Mouse (Mus musculus): ENCODE results near the gene Emd.
"Not testable (repeated sequence)": the region's sequence is repeated elsewhere in the genome, so short reads cannot be mapped to it uniquely, and the experiment has no call there.

The Emd gene

DNA sequence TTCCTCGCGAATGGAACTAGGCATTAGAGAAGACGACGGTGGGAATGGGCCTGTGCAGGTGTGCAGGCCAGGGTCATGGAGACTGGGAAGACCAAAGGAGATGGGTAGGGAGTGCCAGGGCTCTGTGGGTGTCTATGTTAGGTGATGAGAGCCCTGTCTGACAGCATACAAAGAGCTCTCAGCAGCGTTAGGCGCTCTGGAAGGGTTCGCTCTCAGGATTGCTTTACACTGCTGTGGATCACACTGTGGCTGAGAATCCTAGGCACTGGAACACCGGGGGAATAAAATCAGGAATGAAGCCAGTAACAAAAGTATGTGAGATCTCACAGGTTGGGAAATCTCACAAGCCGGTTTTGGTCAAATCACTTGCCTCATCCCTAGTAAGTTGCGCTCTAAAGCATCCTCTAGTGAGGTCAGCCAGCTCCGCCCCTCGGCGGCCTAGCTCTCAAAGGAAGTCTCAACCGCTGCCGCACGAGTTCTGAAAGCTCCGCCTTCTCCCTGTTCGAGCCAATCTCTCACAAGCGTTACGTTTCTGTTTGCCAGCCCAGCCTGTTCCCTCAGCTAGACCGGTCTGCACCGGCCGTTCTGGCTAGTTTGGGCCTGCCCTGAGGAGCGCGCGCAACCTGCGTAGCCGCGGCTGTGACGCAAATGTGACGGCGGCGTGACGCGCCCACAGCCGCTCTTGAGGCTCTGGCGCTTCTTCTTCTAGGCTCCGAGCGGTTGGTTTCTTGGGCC is at the start of gene Emd:
Emd (plus strand) TSS at position 535 of the 735 bp plus-strand sequence.
- DNase-seq = peak; percentile 82

DNA sequence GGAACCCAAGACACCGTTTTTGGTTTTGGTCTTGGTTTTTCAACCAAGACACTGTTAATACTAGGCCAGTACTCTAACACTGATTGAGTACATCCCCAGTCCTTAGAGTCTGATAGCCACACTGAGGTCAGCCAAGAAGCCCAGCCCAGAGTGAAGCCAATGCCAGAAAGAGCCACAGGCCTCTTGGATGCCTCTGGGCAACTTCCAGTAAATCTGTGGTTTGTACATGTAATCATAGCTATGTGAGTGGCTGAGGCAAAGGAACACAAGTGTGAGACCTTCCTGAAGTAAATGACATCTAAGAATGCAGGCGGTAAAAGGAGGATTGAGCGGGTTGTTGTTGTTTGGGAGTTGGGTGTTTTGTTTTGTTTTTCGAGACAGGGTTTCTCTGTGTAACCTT is 36.0 kb upstream of the Emd start:
- DNase-seq = no peak

DNA sequence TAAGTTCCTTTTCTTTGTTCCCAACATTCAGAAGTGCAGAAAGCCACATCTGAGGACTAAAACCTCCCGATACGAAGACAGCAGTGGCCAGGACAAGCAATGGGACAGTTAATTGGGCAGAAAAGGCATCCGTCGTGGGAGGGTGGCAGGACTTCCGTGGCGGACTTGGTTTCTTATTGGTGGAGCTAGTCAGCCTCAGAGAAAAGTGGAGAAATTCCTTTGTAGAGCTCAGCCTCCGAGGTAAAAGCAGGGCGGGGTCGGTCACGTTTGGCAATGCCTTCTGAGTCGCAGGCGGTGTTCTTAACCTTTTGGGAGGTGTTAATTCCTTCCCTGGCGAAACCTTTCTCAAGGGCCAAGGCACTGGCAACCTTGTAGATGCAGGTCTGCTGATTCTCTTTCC is 35.0 kb upstream of the Emd start:
- no peak for DNase-seq

DNA sequence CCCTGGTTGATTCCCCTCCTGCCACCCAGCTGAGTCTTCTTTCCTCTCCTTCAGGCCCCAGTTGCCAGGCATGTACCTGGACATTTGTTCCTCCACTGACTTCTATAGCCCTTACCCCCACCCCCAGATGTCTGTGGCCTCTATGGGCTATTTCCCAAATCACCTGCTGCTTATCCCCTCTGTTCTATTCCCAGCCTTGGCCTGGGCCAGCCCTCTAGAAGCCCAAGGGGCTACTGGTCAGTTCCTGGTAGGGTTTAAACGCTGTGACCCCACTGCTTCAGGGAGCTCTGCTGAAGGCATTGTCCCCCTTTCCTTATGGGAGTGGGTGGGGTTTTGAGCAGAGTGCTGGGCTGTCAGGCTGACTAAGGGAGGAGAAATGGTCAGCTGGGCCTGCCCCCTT is 34.4 kb upstream of the Emd start:
- DNase-seq = not testable (repeated sequence)

DNA sequence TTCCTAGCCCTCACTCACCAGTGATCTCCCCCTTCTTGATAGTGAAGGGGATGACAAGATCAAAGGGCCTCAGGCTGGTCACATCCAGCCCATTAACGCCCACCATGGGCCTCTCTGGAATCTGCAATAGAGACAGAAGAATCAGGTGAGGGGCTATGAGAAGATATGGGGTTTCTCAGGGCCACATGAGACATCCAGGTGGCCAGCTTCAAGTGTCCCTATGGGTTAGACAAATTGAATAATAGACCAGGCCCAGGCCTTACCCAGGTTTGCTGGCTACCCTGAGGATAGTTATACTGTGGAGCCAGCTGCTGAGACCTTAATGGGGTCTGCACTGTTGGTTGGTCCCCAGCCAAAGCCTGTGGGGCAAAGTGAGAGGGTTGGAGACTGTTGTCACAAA is 24.4 kb upstream of the Emd start:
- no peak for DNase-seq

DNA sequence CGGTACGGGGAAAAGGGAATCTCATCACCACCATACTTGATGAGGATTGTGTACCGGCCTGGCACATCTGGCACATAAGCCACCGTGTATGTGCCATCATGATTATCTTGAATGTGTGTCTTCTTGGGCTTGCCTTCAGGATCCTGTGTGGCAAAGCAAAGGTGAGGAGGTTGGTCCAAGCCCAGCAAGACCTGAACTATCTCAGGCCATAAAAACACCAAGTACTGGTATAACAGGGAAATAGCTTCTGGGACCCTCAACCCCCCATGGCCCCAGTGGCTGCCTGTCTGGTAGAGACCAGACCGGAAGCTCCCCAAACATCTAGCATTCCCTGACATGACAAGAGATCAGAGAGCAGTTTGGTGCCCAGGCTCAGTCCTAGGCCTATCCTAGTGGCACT is 21.3 kb upstream of the Emd start:
- no peak for DNase-seq

DNA sequence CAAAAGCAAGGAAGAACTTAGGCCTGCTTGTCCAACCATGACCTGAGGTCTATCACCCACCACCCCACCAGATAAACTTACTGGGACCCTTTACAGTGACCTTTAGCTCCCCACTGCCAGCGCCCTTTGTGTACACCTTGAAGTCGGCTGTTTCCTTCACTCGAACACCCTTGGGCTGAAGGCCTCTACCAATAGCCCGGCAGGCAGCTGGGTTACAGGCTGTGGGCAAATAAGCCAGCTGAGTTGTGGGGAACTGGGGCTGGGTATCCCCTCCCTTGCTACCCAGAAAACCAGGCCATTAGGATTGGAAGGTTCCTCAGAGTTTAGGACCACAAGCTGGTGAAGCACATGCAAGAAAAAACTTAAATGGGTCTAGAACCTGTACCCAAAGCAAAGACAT is 14.2 kb upstream of the Emd start:
- DNase-seq = no peak

DNA sequence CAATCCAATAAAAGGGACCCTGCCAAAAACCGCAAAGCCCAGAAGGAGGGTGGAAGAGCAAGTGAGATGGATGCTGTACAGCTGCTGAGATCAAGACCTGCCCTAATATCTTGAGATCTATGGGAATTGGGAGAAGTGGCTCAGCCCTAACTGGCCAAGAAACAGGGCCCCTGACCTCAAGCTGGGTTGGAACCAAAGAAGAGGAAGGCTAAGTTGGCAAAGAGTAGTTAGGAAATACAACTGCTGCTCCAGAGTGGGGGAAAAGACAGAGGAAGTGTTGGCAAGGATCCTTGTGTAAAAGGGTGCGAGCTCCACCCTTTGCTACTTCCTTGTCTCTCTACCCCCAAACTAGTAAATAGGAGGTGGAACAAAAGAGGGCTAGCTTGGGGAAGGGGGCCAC is 11.1 kb upstream of the Emd start:
- DNase-seq = no peak

DNA sequence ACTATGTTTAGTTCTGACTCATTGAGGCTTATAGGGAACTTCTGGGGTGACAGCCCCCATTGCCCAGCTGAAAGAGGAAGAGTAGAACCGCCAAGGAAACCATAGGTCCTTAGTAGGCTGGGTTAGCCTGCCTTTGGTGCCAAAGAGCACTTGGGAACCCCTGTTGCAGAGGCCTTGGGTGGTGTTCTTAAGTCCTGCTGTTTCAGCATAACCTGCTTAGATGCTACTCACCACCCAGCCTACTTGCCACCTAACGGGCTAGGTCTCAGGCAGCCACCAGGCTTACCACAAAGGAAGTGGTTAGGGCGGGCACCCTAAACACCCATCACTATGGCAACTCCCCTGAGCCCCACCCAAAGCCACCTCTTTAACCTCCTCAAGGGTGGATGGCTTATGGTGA is 10.7 kb upstream of the Emd start:
- DNase-seq = no peak

DNA sequence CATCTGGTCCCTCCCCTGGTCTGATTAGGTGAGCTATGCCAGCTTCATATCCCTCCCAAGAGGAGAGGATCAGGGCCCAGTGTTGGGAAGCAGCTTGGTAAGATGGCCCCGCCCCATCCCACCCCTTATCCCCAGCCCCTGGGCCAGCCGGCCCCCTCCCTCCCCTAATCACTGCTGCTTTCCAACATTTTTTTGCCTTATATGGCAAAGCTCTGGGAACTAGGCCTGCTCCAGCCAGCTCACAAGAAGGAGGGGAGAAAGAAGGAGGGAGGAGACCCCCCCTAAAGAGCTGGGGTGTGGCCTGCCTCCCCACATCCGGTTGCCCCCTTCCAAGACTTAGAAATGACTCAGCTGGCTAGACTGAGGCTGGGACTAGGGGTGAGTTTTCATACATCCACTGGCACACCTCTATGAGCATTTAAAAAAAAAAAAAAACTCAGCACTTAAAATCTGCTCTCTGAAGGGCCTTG is 9.8 kb upstream of the Emd start:
- DNase-seq = no peak

DNA sequence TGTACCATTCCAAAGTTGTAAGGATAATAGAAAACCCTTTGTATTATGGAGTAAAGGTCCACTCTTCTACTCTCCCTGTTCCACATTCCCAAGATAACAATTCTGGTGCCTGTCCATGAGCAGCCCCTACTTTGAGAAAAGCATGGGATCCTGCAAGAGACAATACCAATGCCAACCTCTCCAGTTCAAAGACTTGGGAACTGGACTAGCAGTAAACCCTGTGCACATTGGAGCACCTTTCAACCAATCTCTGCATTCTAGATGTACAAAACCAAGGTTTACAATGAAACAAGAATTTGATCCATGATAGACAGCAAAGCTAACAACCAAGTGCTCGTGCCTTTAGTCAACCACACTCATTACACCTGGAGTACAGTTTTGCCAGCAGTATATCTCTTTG is 9.4 kb upstream of the Emd start:
- DNase-seq = no peak

DNA sequence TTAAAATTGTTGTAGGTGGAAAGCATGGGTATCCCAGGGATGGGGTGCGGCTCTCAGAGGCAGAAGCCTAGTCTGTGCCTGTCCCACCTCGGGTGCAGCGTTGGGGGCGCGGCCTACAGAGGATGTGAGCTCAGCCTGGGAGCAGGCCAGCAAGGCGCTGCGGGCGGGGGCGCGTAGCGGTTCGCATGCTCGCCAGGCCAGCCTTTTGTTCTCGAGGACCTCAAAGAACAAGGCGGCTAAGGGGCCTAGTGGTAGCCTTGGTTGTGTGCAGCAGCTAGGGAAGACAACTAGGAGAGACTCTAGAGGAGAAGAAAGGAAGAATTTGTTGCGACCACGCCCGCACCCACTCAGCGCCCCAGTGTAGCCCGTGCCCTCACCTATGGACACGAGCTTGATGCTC is 8.8 kb upstream of the Emd start:
- DNase-seq = peak; percentile 66

DNA sequence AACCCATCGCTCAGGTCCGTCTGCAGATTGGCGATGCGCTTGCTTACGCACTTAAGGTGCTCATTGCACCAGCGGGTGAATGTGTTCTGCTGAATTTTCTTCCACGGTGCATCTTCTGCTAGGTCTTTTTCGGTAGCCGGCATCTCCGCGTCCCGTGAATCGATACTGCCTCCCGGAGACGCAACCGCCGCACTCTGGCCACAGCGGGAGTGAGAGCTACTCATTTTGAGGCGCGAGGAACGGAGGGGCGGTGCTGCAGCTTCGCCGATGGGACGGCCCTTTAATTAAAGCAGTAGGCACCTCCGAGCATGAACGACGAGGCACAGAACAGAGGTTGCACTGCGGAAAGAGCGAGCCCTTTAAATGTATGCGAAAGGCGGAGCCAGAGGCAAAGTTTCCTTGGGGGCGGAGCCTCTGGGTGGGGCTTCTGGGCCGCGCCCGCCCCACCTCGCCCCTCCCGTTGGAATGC is 8.2 kb upstream of the Emd start:
- DNase-seq = peak; percentile 78

DNA sequence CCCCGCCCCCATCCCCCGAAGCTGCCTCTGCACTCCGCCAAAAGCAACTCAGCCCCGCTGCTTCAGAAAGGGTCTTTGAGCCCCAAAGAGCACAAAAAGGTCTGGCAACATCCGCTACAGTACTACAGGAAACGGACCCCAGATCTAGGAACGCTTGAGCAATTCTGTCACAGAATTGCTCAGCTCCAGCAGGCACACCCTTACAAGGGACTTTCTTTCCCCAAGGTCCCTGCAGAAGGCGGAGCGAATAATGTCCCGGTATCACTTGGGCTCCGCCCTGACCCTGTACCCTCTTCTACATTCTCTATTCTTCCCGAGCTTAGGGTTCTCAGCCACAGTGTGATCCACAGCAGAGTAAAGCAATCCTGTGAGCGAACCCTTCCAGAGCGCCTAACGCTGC is 7.8 kb upstream of the Emd start:
- peak; percentile 28 for DNase-seq

DNA sequence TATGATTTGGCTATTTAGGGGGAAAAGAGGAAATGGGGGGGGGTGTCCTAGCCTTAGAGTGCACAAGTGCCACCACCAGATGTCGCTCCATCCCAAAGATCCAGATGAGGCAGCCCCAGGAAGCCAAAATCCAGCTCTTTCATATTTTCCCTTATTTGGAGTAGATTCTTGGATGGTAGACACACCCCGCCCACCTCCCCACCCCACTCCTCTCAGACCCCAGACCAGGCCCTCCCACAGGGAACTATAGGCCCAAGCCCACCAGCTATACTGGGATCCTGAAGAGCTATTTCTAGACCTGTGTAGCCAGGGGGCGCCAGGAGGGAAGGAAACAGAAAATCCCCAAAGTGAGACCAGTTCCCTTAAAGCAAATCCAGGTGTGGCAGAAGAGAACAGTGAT is 5.8 kb upstream of the Emd start:
- DNase-seq = peak; percentile 50

DNA sequence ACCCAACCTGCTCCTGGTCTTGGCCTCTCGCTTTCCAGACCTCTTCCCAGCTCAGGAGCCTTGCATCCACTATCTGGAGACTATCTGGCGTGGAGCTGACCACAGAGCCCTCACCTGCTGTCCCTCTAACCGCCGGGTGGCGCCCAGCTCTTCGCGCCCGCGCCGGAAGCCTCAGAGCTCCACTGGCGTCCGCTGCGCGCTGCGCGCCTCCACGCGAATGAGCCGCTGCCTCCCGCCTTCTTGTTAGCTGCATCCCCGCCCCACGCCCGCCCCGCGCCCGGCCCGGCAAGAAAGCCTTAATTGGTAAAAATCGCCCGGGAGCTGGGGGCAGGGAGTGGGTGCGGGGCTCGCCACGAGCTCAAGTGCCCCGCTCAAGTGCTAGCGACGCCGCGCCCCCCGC is 4.9 kb upstream of the Emd start, which contains the start of gene Flna:
Flna (minus strand) TSS at position 206 of the 400 bp plus-strand sequence.
- DNase-seq = peak; percentile 67

DNA sequence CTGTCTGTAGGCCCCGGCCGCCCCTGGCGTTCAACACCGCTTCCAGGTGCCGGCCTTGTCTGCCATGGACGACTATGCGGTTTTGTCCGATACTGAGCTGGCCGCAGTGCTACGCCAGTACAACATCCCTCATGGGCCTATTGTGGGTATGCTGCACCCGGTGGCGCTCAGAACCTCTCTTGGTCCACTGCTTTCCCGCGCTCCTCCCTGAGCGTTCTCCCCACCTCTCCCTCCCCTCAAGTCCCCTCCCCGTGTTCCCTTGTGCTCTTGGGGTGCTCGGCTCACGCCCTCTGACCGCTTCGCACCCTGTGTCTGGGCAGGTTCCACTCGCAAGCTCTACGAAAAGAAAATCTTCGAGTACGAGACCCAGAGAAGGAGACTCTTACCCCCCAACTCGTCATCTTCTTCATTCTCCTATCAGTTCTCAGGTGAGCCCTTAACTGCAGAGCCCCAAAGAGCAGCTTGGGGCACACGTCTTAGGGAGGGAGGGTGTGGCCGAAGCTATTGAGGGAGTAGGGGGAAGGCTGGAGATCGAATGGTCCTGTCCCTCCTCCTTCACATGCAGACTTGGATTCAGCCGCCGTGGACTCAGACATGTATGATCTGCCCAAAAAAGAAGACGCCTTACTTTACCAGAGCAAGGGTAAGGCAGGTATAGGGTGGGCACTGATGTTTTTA is 540 bp downstream of the Emd start:
- DNase-seq = no peak

DNA sequence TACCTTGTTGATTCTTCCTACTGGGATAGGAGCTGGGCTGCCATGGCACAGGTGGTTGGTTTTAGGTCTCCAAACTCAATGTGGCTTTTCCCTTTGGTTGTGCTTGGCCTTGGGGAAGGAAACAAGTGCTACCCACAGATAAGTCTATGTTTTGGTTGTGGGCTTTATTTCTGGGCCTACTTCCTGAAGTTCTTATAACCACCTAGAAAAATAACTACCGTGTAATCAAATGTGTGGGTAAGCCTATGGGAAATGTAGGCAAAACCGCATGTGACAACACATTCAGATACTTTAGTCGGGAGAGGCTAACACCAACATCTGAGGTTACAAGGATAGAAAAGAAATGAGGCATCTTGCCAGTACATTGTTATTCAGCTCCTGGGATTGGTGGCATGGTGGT is 3.3 kb downstream of the Emd start:
- no peak for DNase-seq

DNA sequence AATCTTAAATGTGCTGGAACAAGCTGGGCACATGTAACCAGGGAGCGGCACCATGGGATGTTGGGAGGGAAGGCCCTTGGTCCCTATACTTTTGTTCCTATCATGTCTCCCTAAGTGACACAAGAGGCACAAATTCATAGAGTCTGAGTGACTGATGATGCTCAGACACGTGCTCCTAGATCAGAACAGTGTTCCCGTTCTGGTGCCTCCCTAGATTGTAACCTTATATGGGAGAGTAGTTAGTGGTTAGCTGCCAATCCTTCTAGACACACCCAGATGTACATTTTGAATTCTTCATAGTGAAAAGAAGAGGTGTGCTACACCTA is 15.2 kb downstream of the Emd start:
- DNase-seq = peak; percentile 34

DNA sequence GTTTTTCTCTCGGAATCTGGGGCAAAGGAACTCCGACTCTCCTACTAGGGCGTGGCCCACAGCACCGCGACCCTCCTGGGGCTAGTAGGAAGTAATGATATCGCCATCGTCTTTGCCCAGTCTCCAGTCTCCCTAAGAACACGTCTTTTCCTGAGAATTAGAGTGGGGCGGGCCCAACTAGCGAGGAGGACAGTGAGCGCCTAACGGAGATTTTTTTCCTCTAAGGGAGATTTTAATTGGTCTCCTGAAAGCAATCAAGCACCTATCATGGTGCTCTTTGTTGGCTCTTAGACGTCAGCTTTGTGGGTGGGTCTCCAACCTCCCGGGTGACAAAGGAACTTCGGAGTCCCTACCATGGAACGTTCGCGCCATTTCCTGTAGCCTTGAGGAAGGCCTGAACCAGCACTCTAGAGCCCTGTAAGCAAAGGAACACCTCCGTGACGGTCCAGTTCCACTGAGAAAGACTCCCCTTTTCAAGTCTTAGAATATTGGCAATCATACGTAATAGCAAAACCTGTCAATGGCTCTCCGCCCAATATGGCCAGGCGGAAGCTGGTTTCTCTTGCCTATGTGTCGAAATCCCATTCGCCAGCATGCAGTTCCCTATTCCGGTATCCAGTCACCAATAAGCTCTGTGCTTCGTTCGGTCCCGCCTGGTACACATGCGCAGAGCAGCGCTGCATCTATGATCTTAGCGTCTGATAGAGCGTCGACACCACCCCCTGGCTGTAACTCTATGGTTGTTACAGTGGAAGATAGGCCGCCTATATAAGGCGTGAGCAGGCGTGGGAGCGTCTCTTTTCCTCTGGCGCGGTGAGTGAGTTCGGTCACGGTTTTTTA is 15.8 kb downstream of the Emd start, which contains the start of gene Rpl10:
Rpl10 (plus strand) TSS at position 751 of the 840 bp plus-strand sequence.
- DNase-seq = peak; percentile 85

DNA sequence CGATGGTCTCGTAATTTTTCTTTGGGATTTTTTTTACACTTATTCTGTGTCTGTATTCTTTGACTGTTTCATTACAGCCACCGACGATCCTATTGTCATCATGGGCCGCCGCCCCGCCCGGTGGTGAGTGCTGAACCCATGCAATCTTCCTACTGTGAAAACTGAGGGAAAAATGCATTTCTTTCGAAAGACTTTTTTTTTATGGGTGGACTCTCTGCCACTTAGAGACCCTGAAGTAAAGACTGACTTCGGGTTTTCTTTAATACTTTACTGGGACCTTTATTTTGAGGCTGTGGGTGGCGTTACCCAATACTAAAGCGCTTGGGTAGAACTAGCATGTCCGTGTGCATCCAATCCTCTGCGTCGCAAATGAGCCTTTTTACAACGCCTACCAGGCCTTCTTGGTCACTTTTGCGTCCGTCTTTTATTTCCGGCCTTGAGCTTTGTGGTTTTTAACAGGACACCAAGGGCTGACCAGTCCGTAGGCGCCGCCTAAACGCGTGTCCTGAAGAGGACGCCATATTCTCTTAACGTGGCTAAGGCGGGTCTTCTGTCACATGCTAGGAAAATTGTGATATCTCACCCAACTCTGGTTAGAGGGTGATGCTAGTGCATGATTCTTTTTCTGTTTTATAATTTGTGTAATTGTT is 16.5 kb downstream of the Emd start:
- DNase-seq = no peak

DNA sequence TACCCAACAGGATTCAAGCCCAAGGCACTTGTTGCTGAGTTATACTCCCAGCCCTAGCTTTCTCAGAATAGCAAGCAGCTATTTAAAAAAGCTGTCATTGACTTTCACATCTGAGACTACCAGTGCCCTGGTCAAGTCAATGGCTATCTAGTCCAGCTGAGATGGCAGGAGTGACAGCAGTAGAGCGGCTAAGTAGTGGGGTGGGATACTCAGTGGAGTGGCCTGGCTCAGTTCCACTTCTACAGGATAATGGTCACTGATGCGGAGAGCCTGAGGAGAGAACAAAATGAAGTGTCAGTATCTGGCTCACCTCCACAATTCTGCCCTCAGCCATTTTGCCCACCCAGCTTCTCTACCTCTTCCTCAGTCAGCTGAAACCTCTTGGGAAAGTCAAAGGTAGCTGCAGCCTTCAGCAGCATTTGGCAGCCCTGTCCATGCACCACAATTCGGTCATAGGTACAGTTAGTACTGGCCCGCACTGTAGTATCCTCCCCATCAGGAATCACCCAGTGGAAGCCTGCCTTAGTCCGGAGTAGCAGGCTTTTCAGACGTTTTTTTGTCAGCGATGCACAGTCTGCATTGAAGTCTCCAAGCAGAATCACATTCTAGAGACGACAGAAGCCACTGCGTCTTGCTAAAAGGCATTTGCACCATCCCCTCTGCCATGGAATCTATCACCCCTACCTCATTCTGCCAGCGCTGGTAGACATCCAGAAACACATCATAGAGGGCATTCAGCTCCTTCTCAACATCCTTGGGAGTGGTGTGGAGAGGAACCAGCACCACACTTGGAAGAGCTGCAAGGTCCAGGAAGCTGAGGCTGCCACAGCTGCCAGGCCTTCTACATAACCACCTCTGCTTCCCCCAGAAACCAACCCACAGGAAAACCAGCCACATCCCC is 19.2 kb downstream of the Emd start:
- no peak for DNase-seq

Measured in cerebellum, adult 8-10 months (tissue).